Mouse (Mus musculus): ENCODE data around the gene Nrxn3. TPM values are rescaled to one million over a fixed set of nuclear protein-coding genes. Genes with fewer than 3 reads are reported as not detected.

Gene Nrxn3
- polyA plus RNA-seq, 1 experiment: 0.19 TPM

- H3K4me3 ChIP-seq (ENCODE audit: control insufficient read depth, insufficient read depth, low read length): no peak overlapping the region
- TF ChIP-seq POLR2A (IDR thresholded peaks at IDR 0.05; ENCODE audit: control insufficient read depth, extremely low read depth, insufficient read depth, low read length, poor library complexity) (no peak), CTCF (IDR thresholded peaks at IDR 0.05; ENCODE audit: borderline replicate concordance, control insufficient read depth, extremely low read depth, insufficient read depth, low read length, poor library complexity) (no peak)
- no peak for DNase-seq
- H3K27ac ChIP-seq (ENCODE audit: control insufficient read depth, insufficient read depth, low read length): no peak overlapping the region
- 98% methylated on average over 4 of the region's 4 CpGs for WGBS
- no peaks in the 10 kb centered on the region for H3K36me3 ChIP-seq (ENCODE audit: control insufficient read depth, insufficient read depth, low read length)
- no peaks in the 10 kb centered on the region for H3K4me1 ChIP-seq (replicated peaks; ENCODE audit: control insufficient read depth, insufficient read depth, low read length)
- H3K27me3 ChIP-seq (ENCODE audit: control insufficient read depth, insufficient read depth, low read length): no peaks in the 10 kb centered on the region
Measured at GRCm38 (mm10) chr12:88926306-88926705, 203.6 kb downstream of the Nrxn3 start.

GRCm38 (mm10) chr12:88931713-88932112 lies 209.0 kb downstream of the Nrxn3 start:
- TF ChIP-seq CTCF (IDR thresholded peaks at IDR 0.05; ENCODE audit: borderline replicate concordance, control insufficient read depth, extremely low read depth, insufficient read depth, low read length, poor library complexity) (no peak), POLR2A (IDR thresholded peaks at IDR 0.05; ENCODE audit: control insufficient read depth, extremely low read depth, insufficient read depth, low read length, poor library complexity) (no peak)
- 80% methylated on average over 4 of the region's 4 CpGs for WGBS
- Histone ChIP-seq H3K27me3 (ENCODE audit: control insufficient read depth, insufficient read depth, low read length) (no peaks in the 10 kb centered on the region), H3K36me3 (ENCODE audit: control insufficient read depth, insufficient read depth, low read length) (no peaks in the 10 kb centered on the region), H3K4me3 (ENCODE audit: control insufficient read depth, insufficient read depth, low read length) (no peak overlapping the region), H3K4me1 (replicated peaks; ENCODE audit: control insufficient read depth, insufficient read depth, low read length) (no peaks in the 10 kb centered on the region), H3K27ac (ENCODE audit: control insufficient read depth, insufficient read depth, low read length) (no peak overlapping the region)
- no peak for DNase-seq

DNA sequence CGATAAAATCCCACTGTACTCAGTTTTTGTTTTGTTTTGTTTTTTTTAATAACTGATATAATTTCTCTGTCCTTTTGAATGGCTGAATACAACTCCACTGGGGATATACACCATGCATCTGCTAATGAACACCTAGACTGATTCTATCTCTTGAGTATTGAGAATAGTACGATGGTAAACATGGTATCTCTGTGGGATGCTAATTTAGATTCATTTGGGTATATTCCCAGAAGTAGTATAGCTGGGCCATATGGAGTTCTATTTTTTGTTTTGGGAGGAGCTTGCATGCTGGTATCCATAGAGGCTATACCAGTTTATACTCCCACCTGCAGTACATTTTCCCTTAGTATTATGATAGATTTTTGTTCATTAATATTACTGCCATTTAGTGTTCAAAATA lies 217.0 kb downstream of the Nrxn3 start:
- H3K27me3 ChIP-seq (ENCODE audit: control insufficient read depth, insufficient read depth, low read length): no peaks in the 10 kb centered on the region
- no peak for DNase-seq
- no peak overlapping the region for H3K4me3 ChIP-seq (ENCODE audit: control insufficient read depth, insufficient read depth, low read length)
- no peak overlapping the region for H3K27ac ChIP-seq (ENCODE audit: control insufficient read depth, insufficient read depth, low read length)
- TF ChIP-seq CTCF (IDR thresholded peaks at IDR 0.05; ENCODE audit: borderline replicate concordance, control insufficient read depth, extremely low read depth, insufficient read depth, low read length, poor library complexity): no peak
- TF ChIP-seq POLR2A (IDR thresholded peaks at IDR 0.05; ENCODE audit: control insufficient read depth, extremely low read depth, insufficient read depth, low read length, poor library complexity): no peak
- H3K4me1 ChIP-seq (replicated peaks; ENCODE audit: control insufficient read depth, insufficient read depth, low read length): no peaks in the 10 kb centered on the region
- no peaks in the 10 kb centered on the region for H3K36me3 ChIP-seq (ENCODE audit: control insufficient read depth, insufficient read depth, low read length)
- 94% methylated on average over 2 of the region's 2 CpGs for WGBS

- no peak overlapping the region for H3K27ac ChIP-seq (ENCODE audit: control insufficient read depth, insufficient read depth, low read length)
- 14% methylated on average over 3 of the region's 3 CpGs for WGBS
- H3K4me1 ChIP-seq (replicated peaks; ENCODE audit: control insufficient read depth, insufficient read depth, low read length): no peaks in the 10 kb centered on the region
- DNase-seq: no peak
- no peak overlapping the region for H3K4me3 ChIP-seq (ENCODE audit: control insufficient read depth, insufficient read depth, low read length)
- TF ChIP-seq POLR2A (IDR thresholded peaks at IDR 0.05; ENCODE audit: control insufficient read depth, extremely low read depth, insufficient read depth, low read length, poor library complexity): no peak
- no peak for TF ChIP-seq CTCF (IDR thresholded peaks at IDR 0.05; ENCODE audit: borderline replicate concordance, control insufficient read depth, extremely low read depth, insufficient read depth, low read length, poor library complexity)
- H3K27me3 ChIP-seq (ENCODE audit: control insufficient read depth, insufficient read depth, low read length): no peaks in the 10 kb centered on the region
- H3K36me3 ChIP-seq (ENCODE audit: control insufficient read depth, insufficient read depth, low read length): no peaks in the 10 kb centered on the region
Measured at GRCm38 (mm10) chr12:88944967-88945366, 222.3 kb downstream of the Nrxn3 start.

- H3K36me3 ChIP-seq (ENCODE audit: control insufficient read depth, insufficient read depth, low read length): no peaks in the 10 kb centered on the region
- H3K27ac ChIP-seq (ENCODE audit: control insufficient read depth, insufficient read depth, low read length): no peak overlapping the region
- 92% methylated on average over 2 of the region's 2 CpGs for WGBS
- no peaks in the 10 kb centered on the region for H3K4me1 ChIP-seq (replicated peaks; ENCODE audit: control insufficient read depth, insufficient read depth, low read length)
- H3K27me3 ChIP-seq (ENCODE audit: control insufficient read depth, insufficient read depth, low read length): no peaks in the 10 kb centered on the region
- H3K4me3 ChIP-seq (ENCODE audit: control insufficient read depth, insufficient read depth, low read length): no peak overlapping the region
- TF ChIP-seq CTCF (IDR thresholded peaks at IDR 0.05; ENCODE audit: borderline replicate concordance, control insufficient read depth, extremely low read depth, insufficient read depth, low read length, poor library complexity) (no peak), POLR2A (IDR thresholded peaks at IDR 0.05; ENCODE audit: control insufficient read depth, extremely low read depth, insufficient read depth, low read length, poor library complexity) (no peak)
- no peak for DNase-seq
Measured at GRCm38 (mm10) chr12:88949870-88950269, 227.2 kb downstream of the Nrxn3 start.

DNA sequence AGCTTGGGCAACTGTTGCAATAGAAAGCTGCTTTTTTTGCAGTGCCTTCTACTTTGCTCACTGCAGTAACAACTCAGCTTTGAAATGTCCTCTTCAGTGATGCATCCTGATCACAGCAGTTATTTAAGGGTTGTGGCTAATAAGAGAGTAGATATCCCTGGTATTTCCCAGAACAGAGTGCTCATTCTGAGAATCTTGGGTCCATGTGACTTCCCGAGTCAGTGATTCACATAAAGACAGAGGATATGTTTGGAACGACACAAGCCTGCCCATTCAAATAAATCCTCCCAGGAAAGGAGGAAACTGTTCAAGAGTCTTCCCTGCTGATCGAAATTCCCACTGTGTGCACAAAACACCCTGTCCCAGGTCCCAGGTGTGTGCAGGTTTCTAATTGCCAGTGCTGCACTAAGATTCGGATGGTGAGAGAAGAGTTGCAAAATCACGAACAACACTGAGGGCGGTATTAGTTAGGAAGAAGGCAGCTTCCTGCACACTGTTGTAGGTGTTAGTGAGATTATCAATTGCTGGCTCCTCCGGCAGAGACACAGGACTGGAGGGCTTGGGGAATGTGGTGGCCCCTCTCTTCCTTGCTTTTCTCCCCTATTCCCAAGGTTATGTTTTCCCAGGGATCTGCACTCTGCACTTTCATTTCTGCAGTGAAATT lies 230.4 kb downstream of the Nrxn3 start:
- H3K36me3 ChIP-seq (ENCODE audit: control insufficient read depth, insufficient read depth, low read length): no peaks in the 10 kb centered on the region
- H3K27me3 ChIP-seq (ENCODE audit: control insufficient read depth, insufficient read depth, low read length): no peaks in the 10 kb centered on the region
- H3K27ac ChIP-seq (ENCODE audit: control insufficient read depth, insufficient read depth, low read length): no peak overlapping the region
- DNase-seq: no peak
- no peaks in the 10 kb centered on the region for H3K4me1 ChIP-seq (replicated peaks; ENCODE audit: control insufficient read depth, insufficient read depth, low read length)
- no peak for TF ChIP-seq POLR2A (IDR thresholded peaks at IDR 0.05; ENCODE audit: control insufficient read depth, extremely low read depth, insufficient read depth, low read length, poor library complexity)
- no peak overlapping the region for H3K4me3 ChIP-seq (ENCODE audit: control insufficient read depth, insufficient read depth, low read length)
- 76% methylated on average over 7 of the region's 7 CpGs for WGBS

DNA sequence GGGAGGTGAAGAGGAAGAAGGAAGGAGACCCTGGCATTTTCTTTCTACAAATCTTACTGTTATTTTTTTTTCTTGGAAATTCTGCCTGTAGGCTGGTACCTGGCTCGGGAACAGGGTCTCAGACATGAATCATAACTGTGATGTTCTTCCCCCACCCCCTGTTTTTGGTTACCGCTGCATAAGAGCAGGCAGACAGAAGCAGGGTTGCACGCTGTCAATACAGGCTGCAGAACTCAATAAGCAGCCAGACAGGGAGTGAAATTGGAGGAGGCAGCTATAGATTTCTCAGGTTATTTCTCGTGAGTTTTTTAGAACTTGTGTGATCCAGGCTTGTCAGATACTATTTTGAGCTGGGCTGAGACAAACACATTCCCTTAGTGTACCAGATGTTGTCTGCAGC lies 231.1 kb downstream of the Nrxn3 start:
- Histone ChIP-seq H3K27ac (ENCODE audit: control insufficient read depth, insufficient read depth, low read length) (no peak overlapping the region), H3K4me3 (ENCODE audit: control insufficient read depth, insufficient read depth, low read length) (no peak overlapping the region), H3K27me3 (ENCODE audit: control insufficient read depth, insufficient read depth, low read length) (no peaks in the 10 kb centered on the region), H3K4me1 (replicated peaks; ENCODE audit: control insufficient read depth, insufficient read depth, low read length) (no peaks in the 10 kb centered on the region), H3K36me3 (ENCODE audit: control insufficient read depth, insufficient read depth, low read length) (no peaks in the 10 kb centered on the region)
- whole genome bisulfite sequencing: 67% methylated on average over 4 of the region's 4 CpGs
- no peak for DNase-seq
- TF ChIP-seq POLR2A (IDR thresholded peaks at IDR 0.05; ENCODE audit: control insufficient read depth, extremely low read depth, insufficient read depth, low read length, poor library complexity) (no peak), CTCF (IDR thresholded peaks at IDR 0.05; ENCODE audit: borderline replicate concordance, control insufficient read depth, extremely low read depth, insufficient read depth, low read length, poor library complexity) (no peak)

Measured in thymus, adult 2 months (tissue).